In genomic region chr7:30636395-30636794, GRCm38 (mm10) we compare ENCODE assay signal across 31 mouse cellular contexts. TPM values are rescaled to one million over a fixed set of nuclear protein-coding genes. Genes with fewer than 3 reads are reported as not detected.
A peak's percentile ranks its signal among the peaks of the same experiment; 100 is the strongest.
DNase-seq lines count a peak whose midpoint lies in the region; ATAC-seq lines count a peak whose summit lies in the region.
"Had no signal": no experiment of that assay in that cellular context is flagged by ENCODE, and none has a peak within 500 bp of the region (broad histone marks: within the 10 kb centered on the region; RNA-seq: fewer than 3 reads in every experiment).

No protein-coding gene starts in this region.

- intact Hi-C loops in heart, postnatal 36 days (cut with DNase I): no loop called here

- peak; percentile 13 for DNase-seq in embryo, embryonic 11 days
- no peak for DNase-seq in embryo, embryonic 10 days (ENCODE audit: low spot score)
- DNase-seq in heart, postnatal 36 days: no peak
- DNase-seq in midbrain, embryonic 11.5 days (ENCODE audit: low spot score, missing footprints): peak; percentile 86
- DNase-seq in midbrain, embryonic 10.5 days (ENCODE audit: low spot score): no peak
- no peak for DNase-seq in liver, embryonic 13.5 days
- no peak for DNase-seq in right cerebral cortex, postnatal 4 days
- DNase-seq: adrenal gland, adult 8-10 months; cerebellum, adult 18-20 months; cerebellum, postnatal 14 days; gastrocnemius, postnatal 14 days; heart, adult 18-20 months; kidney, postnatal 36 days; lung, adult 2 months; lung, postnatal 14 days; thymus, adult 2 months; thymus, postnatal 4 days had no signal

- H3K4me3 ChIP-seq in heart, embryonic 14.5 days (ENCODE audit: control insufficient read depth in 1 of 2, insufficient read depth in 1 of 2, low read depth in 1 of 2, low read length in 2 of 2): no peak overlapping the region
- H3K4me3 ChIP-seq in midbrain, embryonic 11.5 days (ENCODE audit: low read depth, low read length): no peak overlapping the region
- H3K4me3 ChIP-seq in midbrain, embryonic 10.5 days: no peak overlapping the region
- no peak overlapping the region for H3K4me3 ChIP-seq in liver, embryonic 13.5 days (replicated peaks)
- H3K4me3 ChIP-seq: embryonic facial prominence, embryonic 15.5 days; limb, embryonic 15.5 days; midbrain, embryonic 15.5 days; neural tube, embryonic 12.5 days; stomach, embryonic 15.5 days had no signal

- H3K9me3 ChIP-seq in heart, embryonic 14.5 days (ENCODE audit: control insufficient read depth, low read length): no peaks in the 10 kb centered on the region
- H3K9me3 ChIP-seq in midbrain, embryonic 11.5 days (ENCODE audit: control insufficient read depth, low read length): no peaks in the 10 kb centered on the region
- no peaks in the 10 kb centered on the region for H3K9me3 ChIP-seq in midbrain, embryonic 10.5 days (replicated peaks)
- no peaks in the 10 kb centered on the region for H3K9me3 ChIP-seq in liver, embryonic 13.5 days (replicated peaks)
- H3K9me3 ChIP-seq: embryonic facial prominence, embryonic 15.5 days; limb, embryonic 15.5 days; midbrain, embryonic 15.5 days; neural tube, embryonic 12.5 days; stomach, embryonic 15.5 days had no signal

- peaks cover 18 to 19% of the 10 kb centered on the region in 2 experiments for H3K4me1 ChIP-seq in heart, embryonic 14.5 days (ENCODE audit: control insufficient read depth in 2 of 2, insufficient read depth in 2 of 2, low read length in 2 of 2)
- H3K4me1 ChIP-seq in midbrain, embryonic 11.5 days (ENCODE audit: control insufficient read depth, insufficient read depth, low read length): 0 out of 2 replicates have a peak, but pooled peaks cover 4% of the 10 kb centered on the region
- peaks cover 20% of the 10 kb centered on the region for H3K4me1 ChIP-seq in midbrain, embryonic 10.5 days
- H3K4me1 ChIP-seq in liver, embryonic 13.5 days (replicated peaks): peaks cover 18% of the 10 kb centered on the region
- H3K4me1 ChIP-seq: midbrain, embryonic 15.5 days had no signal

- no peak overlapping the region for H3K27ac ChIP-seq in heart, embryonic 14.5 days (replicated peaks in 1 of 2; ENCODE audit: control insufficient read depth in 1 of 2, insufficient read depth in 1 of 2, low read depth in 2 of 2, low read length in 2 of 2)
- H3K27ac ChIP-seq in midbrain, embryonic 11.5 days (ENCODE audit: low read depth, low read length): no peak overlapping the region
- H3K27ac ChIP-seq in midbrain, embryonic 10.5 days (replicated peaks): no peak overlapping the region
- H3K27ac ChIP-seq in liver, embryonic 13.5 days: no peak overlapping the region
- H3K27ac ChIP-seq: embryonic facial prominence, embryonic 15.5 days; limb, embryonic 15.5 days; midbrain, embryonic 15.5 days; neural tube, embryonic 12.5 days; stomach, embryonic 15.5 days had no signal

- no peak for ATAC-seq in heart, embryonic 14.5 days (ENCODE audit: insufficient number of reproducible peaks, insufficient read depth, low FRiP score, low read depth)
- ATAC-seq in midbrain, embryonic 11.5 days (ENCODE audit: low FRiP score): no peak
- no peak for ATAC-seq in liver, embryonic 13.5 days (ENCODE audit: low read depth)
- ATAC-seq: activated CD4-positive, CD25-positive, alpha-beta regulatory T cell, adult 4 months; forebrain, embryonic 16.5 days; intestine, postnatal 0 days; midbrain, embryonic 15.5 days had no signal

- peak overlapping the region; percentile 23; the same call in 1 of the 2 replicates for H3K4me2 ChIP-seq in heart, embryonic 14.5 days (ENCODE audit: low read length)
- H3K4me2 ChIP-seq in midbrain, embryonic 11.5 days: no peak overlapping the region
- H3K4me2 ChIP-seq in liver, embryonic 13.5 days: 0 out of 2 replicates have a peak overlapping the region, but pooled peaks have one; percentile 4
- H3K4me2 ChIP-seq: embryonic facial prominence, embryonic 15.5 days; limb, embryonic 15.5 days; midbrain, embryonic 15.5 days; neural tube, embryonic 12.5 days; stomach, embryonic 15.5 days had no signal

- 15% methylated on average over 11 of the region's 11 CpGs for WGBS in heart, embryonic 14.5 days
- WGBS in midbrain, embryonic 11.5 days: 23% methylated on average over 11 of the region's 11 CpGs
- WGBS in midbrain, embryonic 10.5 days: 31% methylated on average over 11 of the region's 11 CpGs
- 10% methylated on average over 11 of the region's 11 CpGs for WGBS in liver, embryonic 13.5 days (ENCODE audit: insufficient replicate concordance)

- H3K36me3 ChIP-seq in heart, embryonic 14.5 days (ENCODE audit: control insufficient read depth, insufficient read depth, low read length): peaks cover 14% of the 10 kb centered on the region
- peaks cover under 1% of the 10 kb centered on the region; the same call in 1 of the 2 replicates for H3K36me3 ChIP-seq in midbrain, embryonic 11.5 days (ENCODE audit: control insufficient read depth, insufficient read depth, low read length)
- peaks cover 17% of the 10 kb centered on the region for H3K36me3 ChIP-seq in midbrain, embryonic 10.5 days
- peaks cover 14% of the 10 kb centered on the region for H3K36me3 ChIP-seq in liver, embryonic 13.5 days

- H3K27me3 ChIP-seq in heart, embryonic 14.5 days (ENCODE audit: control insufficient read depth, insufficient read depth, low read length): peaks cover 43% of the 10 kb centered on the region
- H3K27me3 ChIP-seq in midbrain, embryonic 11.5 days (ENCODE audit: control insufficient read depth, insufficient read depth, low read length): peaks cover 44% of the 10 kb centered on the region
- peaks cover 61% of the 10 kb centered on the region for H3K27me3 ChIP-seq in midbrain, embryonic 10.5 days (ENCODE audit: low read depth, poor library complexity, severe bottlenecking)
- peaks cover 57% of the 10 kb centered on the region for H3K27me3 ChIP-seq in liver, embryonic 13.5 days

- no peak overlapping the region for H3K9ac ChIP-seq in heart, embryonic 14.5 days (ENCODE audit: low read length)
- no peak overlapping the region for H3K9ac ChIP-seq in midbrain, embryonic 11.5 days (ENCODE audit: low read length)
- no peak overlapping the region for H3K9ac ChIP-seq in liver, embryonic 13.5 days
- H3K9ac ChIP-seq: embryonic facial prominence, embryonic 15.5 days; limb, embryonic 15.5 days; midbrain, embryonic 15.5 days; neural tube, embryonic 12.5 days; stomach, embryonic 15.5 days had no signal

RNA-seq across cellular contexts. Expression of gene Etv2, which starts 0.7 kb away (rescaled TPM):
- polyA plus RNA-seq in heart, embryonic 14.5 days (2014; fragmentation: Nextera tagmentation; extraction: Ambion mirVana): 0.19 TPM in 1 of 2 replicates, not detected in the other
- total RNA-seq in heart, postnatal 36 days (2021): not detected
- not detected in 2 replicates for polyA plus RNA-seq in midbrain, embryonic 11.5 days (2014; fragmentation: Nextera tagmentation; extraction: Ambion mirVana)
- polyA plus RNA-seq in midbrain, embryonic 10.5 days (2016; fragmentation: Nextera tagmentation; extraction: Ambion mirVana): not detected in 2 replicates
- 0.09 TPM in 1 of 2 replicates, not detected in the other for polyA plus RNA-seq in liver, embryonic 13.5 days (2015; fragmentation: Nextera tagmentation; extraction: Ambion mirVana)
- total RNA-seq: adrenal gland, adult 8-10 months; gastrocnemius, postnatal 14 days; heart, adult 18-20 months; layer of hippocampus, adult 8-10 months; left cerebral cortex, postnatal 14 days; megakaryocyte progenitor cell, adult 5-6 weeks had no signal
- polyA plus RNA-seq: activated CD4-positive, CD25-positive, alpha-beta regulatory T cell, adult 4 months; embryonic facial prominence, embryonic 15.5 days; forebrain, embryonic 16.5 days; hindbrain, embryonic 11.5 days; intestine, postnatal 0 days; kidney, embryonic 14.5 days; limb, embryonic 15.5 days; lung, adult 2 months; midbrain, embryonic 15.5 days; neural tube, embryonic 12.5 days; stomach, embryonic 15.5 days; thymus, adult 2 months had no signal

RNA-seq across cellular contexts. Expression of gene Cox6b1, which starts 10.4 kb away (rescaled TPM):
- polyA plus RNA-seq in heart, embryonic 14.5 days (2014; fragmentation: Nextera tagmentation; extraction: Ambion mirVana): 2,519 and 2,589 TPM in 2 replicates
- total RNA-seq in heart, postnatal 36 days (2021): 1,000 to 10,000 TPM; 4,758 to 4,785 TPM
- polyA plus RNA-seq in midbrain, embryonic 11.5 days (2014; fragmentation: Nextera tagmentation; extraction: Ambion mirVana): 791 and 797 TPM in 2 replicates
- 779 and 792 TPM in 2 replicates for polyA plus RNA-seq in midbrain, embryonic 10.5 days (2016; fragmentation: Nextera tagmentation; extraction: Ambion mirVana)
- 690 and 705 TPM in 2 replicates for polyA plus RNA-seq in liver, embryonic 13.5 days (2015; fragmentation: Nextera tagmentation; extraction: Ambion mirVana)

RNA-seq across cellular contexts. Expression of gene Rbm42, which starts 13.7 kb away (rescaled TPM):
- polyA plus RNA-seq in heart, embryonic 14.5 days (2014; fragmentation: Nextera tagmentation; extraction: Ambion mirVana): 72.5 and 75.5 TPM in 2 replicates
- total RNA-seq in heart, postnatal 36 days (2021): 10 to 100 TPM; 51.9 to 54.5 TPM
- 112 and 138 TPM in 2 replicates for polyA plus RNA-seq in midbrain, embryonic 11.5 days (2014; fragmentation: Nextera tagmentation; extraction: Ambion mirVana)
- polyA plus RNA-seq in midbrain, embryonic 10.5 days (2016; fragmentation: Nextera tagmentation; extraction: Ambion mirVana): 140 and 145 TPM in 2 replicates
- 58.0 and 59.4 TPM in 2 replicates for polyA plus RNA-seq in liver, embryonic 13.5 days (2015; fragmentation: Nextera tagmentation; extraction: Ambion mirVana)

RNA-seq across cellular contexts. Expression of gene Upk1a, which starts 23.7 kb away (rescaled TPM):
- polyA plus RNA-seq in heart, embryonic 14.5 days (2014; fragmentation: Nextera tagmentation; extraction: Ambion mirVana): 0.32 TPM in 1 of 2 replicates, not detected in the other
- total RNA-seq in heart, postnatal 36 days (2021): under 1 TPM; 0.19 to 0.56 TPM
- polyA plus RNA-seq in midbrain, embryonic 11.5 days (2014; fragmentation: Nextera tagmentation; extraction: Ambion mirVana): 0.67 and 1.0 TPM in 2 replicates
- 0.44 and 0.79 TPM in 2 replicates for polyA plus RNA-seq in midbrain, embryonic 10.5 days (2016; fragmentation: Nextera tagmentation; extraction: Ambion mirVana)
- polyA plus RNA-seq in liver, embryonic 13.5 days (2015; fragmentation: Nextera tagmentation; extraction: Ambion mirVana): 0.09 and 0.50 TPM in 2 replicates

RNA-seq across cellular contexts. Expression of gene Haus5, which starts 28.4 kb away (rescaled TPM):
- polyA plus RNA-seq in heart, embryonic 14.5 days (2014; fragmentation: Nextera tagmentation; extraction: Ambion mirVana): 26.1 and 27.6 TPM in 2 replicates
- 1 to 10 TPM; 6.0 to 6.4 TPM for total RNA-seq in heart, postnatal 36 days (2021)
- polyA plus RNA-seq in midbrain, embryonic 11.5 days (2014; fragmentation: Nextera tagmentation; extraction: Ambion mirVana): 51.0 and 52.4 TPM in 2 replicates
- 79.8 and 84.0 TPM in 2 replicates for polyA plus RNA-seq in midbrain, embryonic 10.5 days (2016; fragmentation: Nextera tagmentation; extraction: Ambion mirVana)
- 38.2 and 38.7 TPM in 2 replicates for polyA plus RNA-seq in liver, embryonic 13.5 days (2015; fragmentation: Nextera tagmentation; extraction: Ambion mirVana)

Comparison
In these comparisons a context has a peak if more than half of its experiments do, and no peak if none do; other contexts are left out.
1. DNase-seq: peak in embryo, embryonic 11 days (single experiment) and midbrain, embryonic 11.5 days (single experiment); none in embryo, embryonic 10 days (single experiment), heart, postnatal 36 days (0 of 2), midbrain, embryonic 10.5 days (single experiment), liver, embryonic 13.5 days (single experiment) and right cerebral cortex, postnatal 4 days (single experiment).